In genomic region chr8:47435412-47435811, GRCm38 (mm10) we compare ENCODE assay signal across 20 mouse cellular contexts. TPM values are rescaled to one million over a fixed set of nuclear protein-coding genes. Genes with fewer than 3 reads are reported as not detected.
DNase-seq lines count a peak whose midpoint lies in the region; ATAC-seq lines count a peak whose summit lies in the region.
"Had no signal": no experiment of that assay in that cellular context is flagged by ENCODE, and none has a peak within 500 bp of the region (broad histone marks: within the 10 kb centered on the region; RNA-seq: fewer than 3 reads in every experiment).

No protein-coding gene starts in this region.

- no peak overlapping the region for H3K9ac ChIP-seq in lung, embryonic 15.5 days
- H3K9ac ChIP-seq: forebrain, embryonic 12.5 days; hindbrain, embryonic 13.5 days; liver, embryonic 14.5 days; midbrain, embryonic 12.5 days had no signal

- no peaks in the 10 kb centered on the region for H3K9me3 ChIP-seq in lung, embryonic 15.5 days
- H3K9me3 ChIP-seq: forebrain, embryonic 12.5 days; hindbrain, embryonic 13.5 days; midbrain, embryonic 12.5 days had no signal

- no peak overlapping the region for H3K4me2 ChIP-seq in lung, embryonic 15.5 days
- H3K4me2 ChIP-seq: forebrain, embryonic 12.5 days; hindbrain, embryonic 13.5 days; midbrain, embryonic 12.5 days had no signal

- no peaks in the 10 kb centered on the region for H3K27me3 ChIP-seq in lung, embryonic 15.5 days
- H3K27me3 ChIP-seq: forebrain, embryonic 12.5 days; hindbrain, embryonic 13.5 days; midbrain, embryonic 12.5 days had no signal

- peaks cover 13% of the 10 kb centered on the region; the same call in 1 of the 2 replicates for H3K4me1 ChIP-seq in brown adipose tissue, adult 24 weeks (ENCODE audit: control insufficient read depth, insufficient read depth, insufficient read length, low read length)
- peaks cover 8% of the 10 kb centered on the region for H3K4me1 ChIP-seq in lung, embryonic 15.5 days
- H3K4me1 ChIP-seq: forebrain, embryonic 12.5 days; hindbrain, embryonic 13.5 days had no signal

- intact Hi-C loops in heart, postnatal 14 days (cut with DNase I), result no loop called here

- H3K27ac ChIP-seq in brown adipose tissue, adult 24 weeks (replicated peaks; ENCODE audit: low read depth, low read length), result 0 out of 2 replicates have a peak overlapping the region, but pooled peaks have one; percentile 5
- peak overlapping the region; percentile 73 for H3K27ac ChIP-seq in lung, embryonic 15.5 days
- H3K27ac ChIP-seq: forebrain, embryonic 12.5 days; hindbrain, embryonic 13.5 days; liver, embryonic 14.5 days; midbrain, embryonic 12.5 days had no signal

- H3K4me3 ChIP-seq in brown adipose tissue, adult 24 weeks (ENCODE audit: insufficient read depth, low read depth, low read length), result no peak overlapping the region
- no peak overlapping the region for H3K4me3 ChIP-seq in lung, embryonic 15.5 days
- H3K4me3 ChIP-seq: forebrain, embryonic 12.5 days; hindbrain, embryonic 13.5 days; midbrain, embryonic 12.5 days had no signal

- WGBS in lung, embryonic 15.5 days, result 58% methylated on average over 4 of the region's 4 CpGs

- peak; percentile 93 for DNase-seq in heart, adult 11 months
- DNase-seq in heart, postnatal 14 days, result no peak
- peak; percentile 72 for DNase-seq in lung, postnatal 36 days
- DNase-seq in urinary bladder, postnatal 4 days (ENCODE audit: low spot score in 2 of 2), result no peak
- no peak for DNase-seq in cerebellum, postnatal 4 days (ENCODE audit: low spot score in 2 of 2)
- DNase-seq: adrenal gland, postnatal 14 days; cerebellum, adult 9-10 months; heart, postnatal 36 days; kidney, adult 8-10 months; kidney, postnatal 14 days; thymus, adult 2 months; thymus, postnatal 4 days had no signal

- peak; percentile 73 for ATAC-seq in lung, embryonic 15.5 days (ENCODE audit: borderline replicate concordance, extremely low read depth, low FRiP score, low TSS enrichment)
- ATAC-seq in megakaryocyte, adult 5-6 weeks (ENCODE audit: poor library complexity, severe bottlenecking), result no peak
- ATAC-seq: CD4-positive, CD25-positive, alpha-beta regulatory T cell, adult 4 months had no signal

- H3K36me3 ChIP-seq in lung, embryonic 15.5 days, result no peaks in the 10 kb centered on the region
- H3K36me3 ChIP-seq: forebrain, embryonic 12.5 days; hindbrain, embryonic 13.5 days; midbrain, embryonic 12.5 days had no signal

RNA-seq across cellular contexts. Expression of gene Stox2, which starts 10.8 kb away (rescaled TPM):
- total RNA-seq in heart, postnatal 14 days (2021), result 10 to 100 TPM; 16.9 to 19.2 TPM
- 4.0 and 6.5 TPM in 2 replicates for polyA plus RNA-seq in brown adipose tissue, adult 24 weeks (2012; ENCODE audit: insufficient read depth, insufficient read length, missing spikeins)
- polyA plus RNA-seq in lung, embryonic 15.5 days (2015; fragmentation: Nextera tagmentation; extraction: Ambion mirVana), result 11.0 and 12.7 TPM in 2 replicates
- 0.16 and 0.18 TPM in 2 replicates for total RNA-seq in megakaryocyte, adult 5-6 weeks (2015)
- 0.48 and 0.49 TPM in 2 replicates for total RNA-seq in megakaryocyte, adult 5-6 weeks (2017)

Comparison
In these comparisons a context has a peak if more than half of its experiments do, and no peak if none do; other contexts are left out.
1. DNase-seq: peak in heart, adult 11 months (single experiment) and lung, postnatal 36 days (single experiment); none in heart, postnatal 14 days (0 of 2), urinary bladder, postnatal 4 days (0 of 2) and cerebellum, postnatal 4 days (0 of 2).
2. RNA of gene Stox2, which starts 10.8 kb away (total RNA-seq): 16.9 to 19.2 TPM in heart, postnatal 14 days; 0.16 to 0.49 TPM in megakaryocyte, adult 5-6 weeks; every median in the first group is over 10 times any median in the second.